Mouse (Mus musculus) embryonic fibroblast, embryonic 13.5 days (primary cell): ENCODE measurements around the gene Itga4.

Experiments
- CTCF ChIP-seq: IDR thresholded peaks from 2 replicates; pipeline ENCODE4 v1.5.1; 2011; ENCODE audit warnings: mild to moderate bottlenecking, control low read depth, low read length, moderate library complexity, borderline replicate concordance; ENCODE audit not compliant: insufficient read depth
- POLR2A ChIP-seq: IDR thresholded peaks from 2 replicates; pipeline ENCODE4 v1.6.1; 2011; ENCODE audit warnings: low read depth, mild to moderate bottlenecking, control low read depth, low read length, moderate library complexity

DNA sequence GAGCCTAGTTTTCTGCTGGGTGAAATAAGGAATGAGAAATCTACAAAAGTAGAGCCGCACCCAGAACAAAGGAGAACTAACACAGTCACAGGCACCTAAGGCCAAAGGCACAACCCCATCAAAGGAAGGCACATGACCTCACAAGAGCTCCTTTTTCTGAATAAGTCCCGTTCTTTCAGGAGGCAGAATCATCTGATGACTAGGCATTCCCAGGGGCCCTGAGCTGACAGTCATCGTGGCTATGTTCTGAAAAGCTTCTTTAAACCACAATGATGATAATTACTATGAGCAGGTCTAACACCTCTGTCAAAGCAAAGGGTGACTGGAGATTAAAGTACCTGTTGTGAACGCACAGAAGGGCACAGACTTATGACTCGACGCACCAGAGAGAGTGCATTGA is 108.7 kb downstream of the Itga4 start:
- TF ChIP-seq CTCF (no peak), POLR2A (no peak)
